Mouse (Mus musculus): ENCODE data around the gene Olfr464. TPM values are rescaled to one million over a fixed set of nuclear protein-coding genes. Genes with fewer than 3 reads are reported as not detected.

Olfr464 gene
- polyA plus RNA-seq, 2 experiments: not detected

- WGBS: 63% methylated on average over 2 of the region's 2 CpGs
- no peak for TF ChIP-seq POLR2A (IDR thresholded peaks at IDR 0.05; ENCODE audit: borderline replicate concordance, extremely low read depth, insufficient read depth, insufficient read length)
- Histone ChIP-seq H3K4me1 (ENCODE audit: control insufficient read depth, insufficient read depth, low read length) (no peaks in the 10 kb centered on the region), H3K4me3 (replicated peaks; ENCODE audit: low read length) (no peak overlapping the region), H3K27ac (replicated peaks; ENCODE audit: low read depth, low read length) (no peak overlapping the region), H3K4me2 (replicated peaks; ENCODE audit: low read depth, low read length, severe bottlenecking) (no peak overlapping the region), H3K36me3 (ENCODE audit: control insufficient read depth, insufficient read depth, low read length) (no peaks in the 10 kb centered on the region), H3K9me3 (ENCODE audit: control insufficient read depth, low read length) (no peaks in the 10 kb centered on the region), H3K27me3 (ENCODE audit: control insufficient read depth, insufficient read depth, low read length) (no peaks in the 10 kb centered on the region), H3K9ac (ENCODE audit: low read depth, low read length, severe bottlenecking) (no peak overlapping the region)
- ATAC-seq (ENCODE audit: low FRiP score, low read depth): no peak
- DNase-seq (ENCODE audit: low spot score): no peak
Observed at GRCm38 (mm10) chr11:87920301-87920700, 466 bp downstream of the Olfr464 start.

GRCm38 (mm10) chr11:87916005-87916404 lies 4.8 kb downstream of the Olfr464 start:
- no peak overlapping the region for H3K9ac ChIP-seq (ENCODE audit: low read depth, low read length, severe bottlenecking)
- no peak overlapping the region for H3K4me2 ChIP-seq (replicated peaks; ENCODE audit: low read depth, low read length, severe bottlenecking)
- no peak overlapping the region for H3K4me3 ChIP-seq (replicated peaks; ENCODE audit: low read length)
- no peak overlapping the region for H3K27ac ChIP-seq (replicated peaks; ENCODE audit: low read depth, low read length)
- no peaks in the 10 kb centered on the region for H3K9me3 ChIP-seq (ENCODE audit: control insufficient read depth, low read length)
- ATAC-seq (ENCODE audit: low FRiP score, low read depth) (no peak), DNase-seq (ENCODE audit: low spot score) (no peak)
- no peak for TF ChIP-seq POLR2A (IDR thresholded peaks at IDR 0.05; ENCODE audit: borderline replicate concordance, extremely low read depth, insufficient read depth, insufficient read length)
- H3K4me1 ChIP-seq (ENCODE audit: control insufficient read depth, insufficient read depth, low read length): no peaks in the 10 kb centered on the region
- 96% methylated on average over 1 of the region's 1 CpGs for WGBS
- no peaks in the 10 kb centered on the region for H3K36me3 ChIP-seq (ENCODE audit: control insufficient read depth, insufficient read depth, low read length)
- H3K27me3 ChIP-seq (ENCODE audit: control insufficient read depth, insufficient read depth, low read length): no peaks in the 10 kb centered on the region

- no peak for ATAC-seq (ENCODE audit: low FRiP score, low read depth)
- Histone ChIP-seq H3K27me3 (ENCODE audit: control insufficient read depth, insufficient read depth, low read length) (no peaks in the 10 kb centered on the region), H3K9me3 (ENCODE audit: control insufficient read depth, low read length) (no peaks in the 10 kb centered on the region), H3K36me3 (ENCODE audit: control insufficient read depth, insufficient read depth, low read length) (no peaks in the 10 kb centered on the region), H3K4me3 (replicated peaks; ENCODE audit: low read length) (no peak overlapping the region), H3K4me1 (ENCODE audit: control insufficient read depth, insufficient read depth, low read length) (no peaks in the 10 kb centered on the region), H3K9ac (ENCODE audit: low read depth, low read length, severe bottlenecking) (no peak overlapping the region), H3K27ac (replicated peaks; ENCODE audit: low read depth, low read length) (no peak overlapping the region), H3K4me2 (replicated peaks; ENCODE audit: low read depth, low read length, severe bottlenecking) (no peak overlapping the region)
- 80% methylated on average over 3 of the region's 3 CpGs for WGBS
- TF ChIP-seq POLR2A (IDR thresholded peaks at IDR 0.05; ENCODE audit: borderline replicate concordance, extremely low read depth, insufficient read depth, insufficient read length): no peak
- no peak for DNase-seq (ENCODE audit: low spot score)
Observed at GRCm38 (mm10) chr11:87904331-87904730, 16.4 kb downstream of the Olfr464 start.

GRCm38 (mm10) chr11:87897287-87897686 lies 23.5 kb downstream of the Olfr464 start, which contains the start of gene Olfr463:
Gene Olfr463, minus strand, starts transcription at chr11:87897387.
- Histone ChIP-seq H3K36me3 (ENCODE audit: control insufficient read depth, insufficient read depth, low read length) (no peaks in the 10 kb centered on the region), H3K4me3 (replicated peaks; ENCODE audit: low read length) (no peak within 1 kb of the TSS), H3K9me3 (ENCODE audit: control insufficient read depth, low read length) (no peaks in the 10 kb centered on the region), H3K4me1 (ENCODE audit: control insufficient read depth, insufficient read depth, low read length) (no peaks in the 10 kb centered on the region), H3K27ac (replicated peaks; ENCODE audit: low read depth, low read length) (no peak within 1 kb of the TSS), H3K27me3 (ENCODE audit: control insufficient read depth, insufficient read depth, low read length) (no peaks in the 10 kb centered on the region), H3K4me2 (replicated peaks; ENCODE audit: low read depth, low read length, severe bottlenecking) (no peak within 1 kb of the TSS), H3K9ac (ENCODE audit: low read depth, low read length, severe bottlenecking) (no peak within 1 kb of the TSS)
- DNase-seq (ENCODE audit: low spot score) (no peak), ATAC-seq (ENCODE audit: low FRiP score, low read depth) (no peak)
- TF ChIP-seq POLR2A (IDR thresholded peaks at IDR 0.05; ENCODE audit: borderline replicate concordance, extremely low read depth, insufficient read depth, insufficient read length): no peak

- Histone ChIP-seq H3K27ac (replicated peaks; ENCODE audit: low read depth, low read length) (no peak within 1 kb of the TSS), H3K9me3 (ENCODE audit: control insufficient read depth, low read length) (no peaks in the 10 kb centered on the region), H3K36me3 (ENCODE audit: control insufficient read depth, insufficient read depth, low read length) (no peaks in the 10 kb centered on the region), H3K4me3 (replicated peaks; ENCODE audit: low read length) (no peak within 1 kb of the TSS), H3K4me1 (ENCODE audit: control insufficient read depth, insufficient read depth, low read length) (no peaks in the 10 kb centered on the region), H3K4me2 (replicated peaks; ENCODE audit: low read depth, low read length, severe bottlenecking) (no peak within 1 kb of the TSS), H3K27me3 (ENCODE audit: control insufficient read depth, insufficient read depth, low read length) (no peaks in the 10 kb centered on the region), H3K9ac (ENCODE audit: low read depth, low read length, severe bottlenecking) (no peak within 1 kb of the TSS)
- no peak for TF ChIP-seq POLR2A (IDR thresholded peaks at IDR 0.05; ENCODE audit: borderline replicate concordance, extremely low read depth, insufficient read depth, insufficient read length)
- DNase-seq (ENCODE audit: low spot score) (no peak), ATAC-seq (ENCODE audit: low FRiP score, low read depth) (no peak)
- 88% methylated on average over 6 of the region's 6 CpGs for WGBS
Observed at GRCm38 (mm10) chr11:87892168-87892567, 28.6 kb downstream of the Olfr464 start, which contains the start of gene Olfr462. Gene Olfr462, minus strand, starts transcription at chr11:87892268.

GRCm38 (mm10) chr11:87884856-87885255 lies 35.9 kb downstream of the Olfr464 start:
- Histone ChIP-seq H3K4me3 (replicated peaks; ENCODE audit: low read length) (no peak overlapping the region), H3K9ac (ENCODE audit: low read depth, low read length, severe bottlenecking) (no peak overlapping the region), H3K36me3 (ENCODE audit: control insufficient read depth, insufficient read depth, low read length) (no peaks in the 10 kb centered on the region), H3K27ac (replicated peaks; ENCODE audit: low read depth, low read length) (no peak overlapping the region), H3K9me3 (ENCODE audit: control insufficient read depth, low read length) (no peaks in the 10 kb centered on the region), H3K27me3 (ENCODE audit: control insufficient read depth, insufficient read depth, low read length) (no peaks in the 10 kb centered on the region), H3K4me2 (replicated peaks; ENCODE audit: low read depth, low read length, severe bottlenecking) (no peak overlapping the region), H3K4me1 (ENCODE audit: control insufficient read depth, insufficient read depth, low read length) (0 out of 2 replicates have a peak, but pooled peaks cover 2% of the 10 kb centered on the region)
- ATAC-seq (ENCODE audit: low FRiP score, low read depth) (no peak), DNase-seq (ENCODE audit: low spot score) (no peak)
- no peak for TF ChIP-seq POLR2A (IDR thresholded peaks at IDR 0.05; ENCODE audit: borderline replicate concordance, extremely low read depth, insufficient read depth, insufficient read length)
- 74% methylated on average over 5 of the region's 5 CpGs for WGBS

Data from limb, embryonic 14.5 days (tissue).